8 mouse cellular contexts compared by ENCODE assay signal in the genomic region with DNA sequence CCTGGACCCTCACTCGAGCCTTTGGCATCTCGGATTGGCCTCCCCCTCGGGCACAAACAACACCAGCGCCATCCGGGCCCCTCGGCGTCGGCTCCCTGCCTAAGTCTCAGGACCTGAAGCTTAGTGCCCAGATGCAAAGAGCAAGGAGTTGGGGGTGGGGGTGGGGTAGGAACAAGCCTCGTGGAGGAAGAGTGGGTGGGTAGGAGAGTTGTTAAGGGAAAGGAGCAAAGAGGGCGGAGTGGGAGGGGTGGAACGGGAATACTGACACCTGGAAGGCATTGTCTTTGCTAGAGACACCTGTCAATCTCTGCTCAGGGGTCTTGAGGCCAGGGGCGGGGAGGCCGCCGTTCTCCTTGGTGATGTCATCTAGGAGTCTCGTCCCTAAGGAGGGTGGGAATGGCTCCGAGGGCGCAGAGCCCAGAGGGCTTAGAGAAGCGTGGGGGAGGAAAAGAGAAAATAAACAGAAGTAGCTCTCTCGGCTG. TPM values are rescaled to one million over a fixed set of nuclear protein-coding genes. Genes with fewer than 3 reads are reported as not detected.
DNase-seq lines count a peak whose midpoint lies in the region; ATAC-seq and TF ChIP-seq lines count a peak whose summit lies in the region.

No protein-coding gene starts in this region.

- H3K9ac ChIP-seq in kidney, embryonic 16.5 days (replicated peaks; ENCODE audit: low read length): peak overlapping the region; percentile 75
- no peak overlapping the region; the same call in 1 of the 2 replicates for H3K9ac ChIP-seq in hindbrain, embryonic 16.5 days (ENCODE audit: low read depth, low read length)

- H3K36me3 ChIP-seq in kidney, embryonic 16.5 days (ENCODE audit: insufficient read depth, low read length): no peaks in the 10 kb centered on the region
- H3K36me3 ChIP-seq in embryonic facial prominence, embryonic 10.5 days (replicated peaks): no peaks in the 10 kb centered on the region
- no peaks in the 10 kb centered on the region for H3K36me3 ChIP-seq in hindbrain, embryonic 16.5 days (ENCODE audit: control insufficient read depth, insufficient read depth, low read length)
- H3K36me3 ChIP-seq in myocyte (ENCODE audit: control insufficient read depth, insufficient read depth): no peaks in the 10 kb centered on the region

- peak overlapping the region; percentile 62 for H3ac ChIP-seq in myocyte (ENCODE audit: control insufficient read depth, insufficient read length)

- H3K4me2 ChIP-seq in kidney, embryonic 16.5 days (replicated peaks; ENCODE audit: low read depth, low read length): peak overlapping the region; percentile 91
- peak overlapping the region; percentile 66 for H3K4me2 ChIP-seq in hindbrain, embryonic 16.5 days (ENCODE audit: low read length)
- H3K4me2 ChIP-seq in myocyte (ENCODE audit: low read depth): peak overlapping the region; percentile 75

- DNase-seq in kidney, adult 9 months: no peak
- DNase-seq in embryonic facial prominence, embryonic 10.5 days (ENCODE audit: low spot score): peak; percentile 71
- DNase-seq in gastrocnemius, postnatal 14 days: no peak
- DNase-seq in spleen, postnatal 10 days (ENCODE audit: low spot score in 2 of 2): no peak
- DNase-seq in adrenal gland, postnatal 25 days: no peak

- 3% methylated on average over 19 of the region's 19 CpGs for WGBS in kidney, embryonic 16.5 days
- WGBS in embryonic facial prominence, embryonic 10.5 days: 0% methylated on average over 19 of the region's 19 CpGs
- 2% methylated on average over 19 of the region's 19 CpGs for WGBS in hindbrain, embryonic 16.5 days

- H3K4me3 ChIP-seq in kidney, embryonic 16.5 days (ENCODE audit: low read length): peak overlapping the region; percentile 61
- peak overlapping the region; percentile 64 for H3K4me3 ChIP-seq in embryonic facial prominence, embryonic 10.5 days
- H3K4me3 ChIP-seq in hindbrain, embryonic 16.5 days (ENCODE audit: low read length): peak overlapping the region; percentile 40
- H3K4me3 ChIP-seq in myocyte: peak overlapping the region; percentile 37

- no peaks in the 10 kb centered on the region for H3K9me3 ChIP-seq in kidney, embryonic 16.5 days (ENCODE audit: low read length)
- H3K9me3 ChIP-seq in embryonic facial prominence, embryonic 10.5 days: no peaks in the 10 kb centered on the region
- no peaks in the 10 kb centered on the region for H3K9me3 ChIP-seq in hindbrain, embryonic 16.5 days (ENCODE audit: control insufficient read depth, low read length)

- H3K4me1 ChIP-seq in kidney, embryonic 16.5 days (ENCODE audit: insufficient read depth, low read length): peaks cover 39% of the 10 kb centered on the region
- peaks cover 78% of the 10 kb centered on the region for H3K4me1 ChIP-seq in embryonic facial prominence, embryonic 10.5 days
- H3K4me1 ChIP-seq in hindbrain, embryonic 16.5 days (ENCODE audit: control insufficient read depth, insufficient read depth, low read depth, low read length): peaks cover 3% of the 10 kb centered on the region

- TF ChIP-seq POLR2A in myocyte (IDR thresholded peaks at IDR 0.05; ENCODE audit: insufficient read length, low read depth): no peak

- peak overlapping the region; percentile 93 for H3K27ac ChIP-seq in kidney, embryonic 16.5 days (ENCODE audit: low read length)
- H3K27ac ChIP-seq in embryonic facial prominence, embryonic 10.5 days (replicated peaks): peak overlapping the region; percentile 86
- peak overlapping the region; percentile 39 for H3K27ac ChIP-seq in hindbrain, embryonic 16.5 days (ENCODE audit: low read depth, low read length)

- H3K79me2 ChIP-seq in myocyte (ENCODE audit: control insufficient read depth, insufficient read depth): no peaks in the 10 kb centered on the region

- intact Hi-C loops in gastrocnemius, postnatal 14 days (cut with DNase I; ENCODE audit: low total_unique reads): no loop called here

- H3K27me3 ChIP-seq in kidney, embryonic 16.5 days (ENCODE audit: insufficient read depth, low read length): peaks cover 24% of the 10 kb centered on the region
- H3K27me3 ChIP-seq in embryonic facial prominence, embryonic 10.5 days (replicated peaks; ENCODE audit: low read depth, poor library complexity, severe bottlenecking): peaks cover 100% of the 10 kb centered on the region
- H3K27me3 ChIP-seq in hindbrain, embryonic 16.5 days (replicated peaks; ENCODE audit: control insufficient read depth, insufficient read depth, low read length): peaks cover 39% of the 10 kb centered on the region
- no peaks in the 10 kb centered on the region for H3K27me3 ChIP-seq in myocyte (ENCODE audit: control insufficient read depth, insufficient read depth, insufficient read length)

- peak; percentile 47 for ATAC-seq in kidney, embryonic 16.5 days (ENCODE audit: low FRiP score, low TSS enrichment)
- peak; percentile 48 for ATAC-seq in hindbrain, embryonic 16.5 days

TF ChIP-seq in myocyte, 11 proteins besides CTCF, POLR2A, EP300 and RAD21:
- no peak for TF ChIP-seq REST (IDR thresholded peaks at IDR 0.05; ENCODE audit: insufficient read depth, insufficient read length)
- no peak for TF ChIP-seq MYOD1 (IDR thresholded peaks at IDR 0.05; ENCODE audit: control insufficient read depth in 1 of 3, insufficient read length in 2 of 3, low read depth in 2 of 3)
- TF ChIP-seq MAX (IDR thresholded peaks at IDR 0.05; ENCODE audit: low read depth): no peak
- no peak for TF ChIP-seq TCF12 (IDR thresholded peaks at IDR 0.05; ENCODE audit: insufficient read depth, poor library complexity, severe bottlenecking)
- no peak for TF ChIP-seq SRF (IDR thresholded peaks at IDR 0.05; ENCODE audit: control insufficient read depth, insufficient read length, low read depth)
- no peak for TF ChIP-seq TCF3 (IDR thresholded peaks at IDR 0.05; ENCODE audit: insufficient read length, low read depth)
- no peak for TF ChIP-seq E2F4 (IDR thresholded peaks at IDR 0.05; ENCODE audit: insufficient read depth)
- no peak for TF ChIP-seq USF1 (IDR thresholded peaks at IDR 0.05; ENCODE audit: low read depth)
- TF ChIP-seq CEBPB (IDR thresholded peaks at IDR 0.05; ENCODE audit: insufficient read depth, poor library complexity, severe bottlenecking): no peak

RNA-seq across cellular contexts. Expression of gene Nr2f2, which starts 35.7 kb away (rescaled TPM):
- polyA plus RNA-seq in kidney, embryonic 16.5 days (2015; fragmentation: Nextera tagmentation; extraction: Ambion mirVana): 165 and 186 TPM in 2 replicates
- 89.7 and 99.8 TPM in 2 replicates for polyA plus RNA-seq in embryonic facial prominence, embryonic 10.5 days (2016; fragmentation: Nextera tagmentation; extraction: Ambion mirVana)
- 63.1 and 68.9 TPM in 2 replicates for polyA plus RNA-seq in hindbrain, embryonic 16.5 days (2015; fragmentation: Nextera tagmentation; extraction: Ambion mirVana)
- 7.0 TPM for polyA plus RNA-seq in myocyte (2012; fragmentation: generic; extraction: Trizol)
- 10 to 100 TPM; 22.2 to 30.2 TPM for total RNA-seq in gastrocnemius, postnatal 14 days (2021)
- total RNA-seq in adrenal gland, postnatal 25 days (2021): 101 and 117 TPM in 2 replicates

Comparison
In these comparisons a context has a peak if more than half of its experiments do, and no peak if none do; other contexts are left out.
1. H3K27ac ChIP-seq: peak in every context shown above with its lines; median percentile 93 in kidney, embryonic 16.5 days; 86 in embryonic facial prominence, embryonic 10.5 days; 39 in hindbrain, embryonic 16.5 days.